Mouse (Mus musculus) MEL (cell line): ENCODE data around the gene Fgd3. TPM values are rescaled to one million over a fixed set of nuclear protein-coding genes. Genes with fewer than 3 reads are reported as not detected.

Source experiments
- DNase-seq: peaks from one replicate; pipeline ENCODE4 v3.0.0; 2011; ENCODE audit warnings: low read depth, low spot score
- H3K27ac ChIP-seq: 2 replicates; pipeline ENCODE4 v1.5.1; 2012; ENCODE audit warnings: low read depth, mild to moderate bottlenecking, control low read depth, low read length, moderate library complexity; ENCODE audit not compliant: control insufficient read depth
- H3K27me3 ChIP-seq, 2 experiments: fragments of 150-350 bp in 1 of 2; sonication (generic) in 1 of 2; 2 replicates each; pipeline ENCODE4 v1.6.1; 2012; ENCODE audit warnings: low read length in 2 of 2, mild to moderate bottlenecking in 2 of 2, improper control_type of control experiment in 1 of 2, moderate library complexity in 1 of 2; ENCODE audit not compliant: insufficient read depth in 2 of 2, control insufficient read depth in 1 of 2
- H3K36me3 ChIP-seq, 2 experiments: 2 replicates each; pipeline ENCODE4 v1.6.1; 2012 to 2014; ENCODE audit warnings: low read length in 2 of 2, improper control_type of control experiment in 1 of 2, inconsistent platforms in 1 of 2, mild to moderate bottlenecking in 1 of 2; ENCODE audit not compliant: insufficient read depth in 2 of 2, control insufficient read depth in 1 of 2
- H3K4me1 ChIP-seq, 2 experiments: fragments of 150-350 bp in 1 of 2; sonication (generic) in 1 of 2; 2 replicates each; pipeline ENCODE4 v1.6.1; 2012; ENCODE audit warnings: low read length in 2 of 2, improper control_type of control experiment in 1 of 2, mild to moderate bottlenecking in 1 of 2; ENCODE audit not compliant: insufficient read depth in 2 of 2, control insufficient read depth in 1 of 2
- H3K4me3 ChIP-seq, 2 experiments: fragments of 150-350 bp in 1 of 2; sonication (generic) in 1 of 2; 2 replicates each; pipeline ENCODE4 v1.5.1; 2012; ENCODE audit warnings: low read depth in 2 of 2, low read length in 2 of 2, mild to moderate bottlenecking in 2 of 2, moderate library complexity in 2 of 2, control low read depth in 1 of 2, improper control_type of control experiment in 1 of 2; ENCODE audit not compliant: control insufficient read depth in 1 of 2, insufficient read depth in 1 of 2
- H3K79me2 ChIP-seq: 2 replicates; pipeline ENCODE4 v1.6.1; 2012; ENCODE audit warnings: mild to moderate bottlenecking, low read length, moderate library complexity; ENCODE audit not compliant: control insufficient read depth, poor library complexity, insufficient read depth
- H3K9ac ChIP-seq: 2 replicates; pipeline ENCODE4 v1.6.1; 2012; ENCODE audit warnings: low read depth, mild to moderate bottlenecking, control low read depth, low read length, moderate library complexity; ENCODE audit not compliant: control insufficient read depth, poor library complexity, severe bottlenecking
- H3K9me3 ChIP-seq: fragments of 150-350 bp; sonication (generic); replicated peaks from 2 replicates; pipeline ENCODE4 v1.6.1; 2012; ENCODE audit warnings: mild to moderate bottlenecking, low read length, improper control_type of control experiment, moderate library complexity; ENCODE audit not compliant: insufficient read depth
- CHD1 ChIP-seq: IDR thresholded peaks from 2 replicates; pipeline ENCODE4 v1.6.1; 2012; ENCODE audit warnings: low read depth, mild to moderate bottlenecking, inconsistent platforms, low read length, improper control_type of control experiment
- CHD2 ChIP-seq: IDR thresholded peaks from 2 replicates; pipeline ENCODE4 v1.6.1; 2011; ENCODE audit warnings: low read length, improper control_type of control experiment
- CTCF ChIP-seq, 3 experiments: IDR thresholded peaks in 2 of 3; conservative IDR thresholded peaks in 1 of 3; 2 replicates each; pipeline ENCODE4 v1.5.1; 2011 to 2012; ENCODE audit warnings: low read length in 3 of 3, low read depth in 2 of 3, mild to moderate bottlenecking in 2 of 3, improper control_type of control experiment in 1 of 3, inconsistent platforms in 1 of 3, mixed read lengths in 1 of 3, moderate library complexity in 1 of 3; ENCODE audit not compliant: control insufficient read depth in 1 of 3, insufficient read depth in 1 of 3, poor library complexity in 1 of 3, severe bottlenecking in 1 of 3
- E2F4 ChIP-seq: IDR thresholded peaks from 2 replicates; pipeline ENCODE4 v1.6.1; 2011; ENCODE audit warnings: low read depth, low read length, improper control_type of control experiment, borderline replicate concordance
- ELF1 ChIP-seq: IDR thresholded peaks from 2 replicates; pipeline ENCODE4 v1.6.1; 2014; ENCODE audit warnings: low read depth, mild to moderate bottlenecking, inconsistent platforms, low read length, improper control_type of control experiment, moderate library complexity
- GATA1 ChIP-seq: IDR thresholded peaks from 2 replicates; pipeline ENCODE4 v1.6.1; 2011; ENCODE audit warnings: low read depth, low read length, improper control_type of control experiment
- KAT2A ChIP-seq: conservative IDR thresholded peaks from 2 replicates; pipeline ENCODE4 v1.6.1; 2012; ENCODE audit warnings: low read depth, low read length, improper control_type of control experiment, inconsistent platforms
- MAZ ChIP-seq: IDR thresholded peaks from 2 replicates; pipeline ENCODE4 v1.6.1; 2012; ENCODE audit warnings: low read depth, mild to moderate bottlenecking, inconsistent platforms, low read length, improper control_type of control experiment
- MYB ChIP-seq: IDR thresholded peaks from 2 replicates; pipeline ENCODE4 v1.6.1; 2011; ENCODE audit warnings: mild to moderate bottlenecking, low read depth, low read length, improper control_type of control experiment
- POLR2A ChIP-seq, 2 experiments: IDR thresholded peaks; 2 replicates each; pipeline ENCODE4 v1.6.1; 2011 to 2012; ENCODE audit warnings: low read length in 2 of 2, mild to moderate bottlenecking in 2 of 2, control low read depth in 1 of 2, improper control_type of control experiment in 1 of 2, low read depth in 1 of 2, moderate library complexity in 1 of 2; ENCODE audit not compliant: control insufficient read depth in 1 of 2, insufficient read depth in 1 of 2, poor library complexity in 1 of 2
- POLR2AphosphoS2 ChIP-seq: IDR thresholded peaks from 2 replicates; pipeline ENCODE4 v1.6.1; 2011; ENCODE audit warnings: low read length, improper control_type of control experiment
- USF1 ChIP-seq: IDR thresholded peaks from 2 replicates; pipeline ENCODE4 v1.6.1; 2014; ENCODE audit warnings: low read depth, mild to moderate bottlenecking, inconsistent platforms, low read length, improper control_type of control experiment, moderate library complexity
- ZNF384 ChIP-seq: IDR thresholded peaks from 2 replicates; pipeline ENCODE4 v1.6.1; 2012; ENCODE audit warnings: low read depth, mild to moderate bottlenecking, inconsistent platforms, low read length, improper control_type of control experiment
- polyA plus RNA-seq, 2 experiments: library from polyadenylated mRNA; stranded (reverse) in 1 of 2; unstranded in 1 of 2; fragments of >175 nt in 1 of 2; fragments of >200 nt in 1 of 2; gene quantifications; 2 replicates each; pipeline versions ENCODE4 v1.2.1 to v1.2.4; 2012; ENCODE audit warnings: low replicate concordance in 2 of 2, low read depth in 1 of 2; ENCODE audit not compliant: insufficient read length in 2 of 2, insufficient read depth in 1 of 2, missing spikeins in 1 of 2
- total RNA-seq: library from RNA; depleted of rRNA; stranded (reverse); fragments of 300-350 nt; gene quantifications from 2 replicates; pipeline ENCODE4 v1.2.3, GENCODE M21; 2012

Fgd3 gene
- total and polyA plus RNA-seq, 3 experiments = 5.0 to 6.9 TPM; not detected in 1

GRCm38 (mm10) chr13:49242321-49243065 lies 77.6 kb downstream of the Fgd3 start (continued):
- TF ChIP-seq USF1 (no peak), POLR2A (IDR thresholded peaks at IDR 0.05; ENCODE audit: control insufficient read depth in 1 of 2, insufficient read depth in 1 of 2, low read depth in 1 of 2, low read length in 2 of 2, poor library complexity in 1 of 2) (peak in 1 of 2 experiments; percentile 57; a peak in 2 of 4 replicates), CHD2 (no peak), MAZ (peak; percentile 95; the same call in 1 of the 2 replicates)

- no peak for DNase-seq
- peaks cover 0 to 7% of the 10 kb centered on the region in 2 experiments; a peak in 2 of 4 replicates for H3K36me3 ChIP-seq
- TF ChIP-seq GATA1 (no peak), CHD1 (no peak), POLR2AphosphoS2 (no peak), E2F4 (no peak), ELF1 (no peak)
- H3K4me3 ChIP-seq = no peak overlapping the region
- no peak overlapping the region for H3K9ac ChIP-seq
- peaks cover 3 to 17% of the 10 kb centered on the region in 2 experiments for H3K4me1 ChIP-seq
- H3K27me3 ChIP-seq = no peaks in the 10 kb centered on the region
- no peaks in the 10 kb centered on the region for H3K79me2 ChIP-seq
- no peaks in the 10 kb centered on the region for H3K9me3 ChIP-seq
- H3K27ac ChIP-seq = no peak overlapping the region
These were observed 81.4 kb downstream of the Fgd3 start for GRCm38 (mm10) chr13:49238737-49239136.

- H3K27me3 ChIP-seq = no peaks in the 10 kb centered on the region
- peaks cover 0 to 3% of the 10 kb centered on the region in 2 experiments; a peak in 2 of 4 replicates for H3K36me3 ChIP-seq
- TF ChIP-seq MYB (no peak), ZNF384 (no peak), KAT2A (no peak), POLR2AphosphoS2 (no peak), CTCF (IDR thresholded peaks at IDR 0.05 in 2 of 3, conservative IDR thresholded peaks at IDR 0.05 in 1 of 3; ENCODE audit: control insufficient read depth in 1 of 3, insufficient read depth in 1 of 3, low read depth in 2 of 3, low read length in 3 of 3, poor library complexity in 1 of 3, severe bottlenecking in 1 of 3) (no peak)
- DNase-seq = no peak
- H3K4me3 ChIP-seq = no peak overlapping the region
- peaks cover 3 to 11% of the 10 kb centered on the region in 2 experiments for H3K4me1 ChIP-seq
- no peaks in the 10 kb centered on the region for H3K79me2 ChIP-seq
- H3K9ac ChIP-seq = no peak overlapping the region
- no peak overlapping the region for H3K27ac ChIP-seq
- no peaks in the 10 kb centered on the region for H3K9me3 ChIP-seq
These were observed 82.5 kb downstream of the Fgd3 start for GRCm38 (mm10) chr13:49237617-49238016.
